Mouse (Mus musculus) forebrain, embryonic 15.5 days (tissue): ENCODE measurements at regions not wholly inside any gene's neighbourhood (a gene's known extent, or its start where the extent isn't known, plus 50 kb on each side); places are given as distances from the start of the nearest gene placed in this dataset.
A peak's percentile ranks its signal among the peaks of the same experiment; 100 is the strongest.
"Not testable (repeated sequence)": the region's sequence is repeated elsewhere in the genome, so short reads cannot be mapped to it uniquely, and the experiment has no call there.

Experiments
- ATAC-seq: fragments of 200-750 bp; cut with Nextera tagmentation; replicated peaks from 2 replicates; pipeline ENCODE4 v1.8.0; 2017; ENCODE audit warnings: mild to moderate bottlenecking, moderate TSS enrichment, moderate library complexity
- H3K27ac ChIP-seq: fragments of 300-500 bp; sonication (generic); replicated peaks from 2 replicates; pipeline ENCODE4 v1.5.1; 2015; ENCODE audit warnings: mild to moderate bottlenecking, inconsistent platforms
- H3K27me3 ChIP-seq: fragments of 300-500 bp; sonication (generic); 2 replicates; pipeline ENCODE4 v1.6.1; 2015; ENCODE audit warnings: inconsistent platforms
- H3K36me3 ChIP-seq: fragments of 300-500 bp; sonication (generic); 2 replicates; pipeline ENCODE4 v1.6.1; 2015; ENCODE audit warnings: mild to moderate bottlenecking, inconsistent platforms
- H3K4me1 ChIP-seq: fragments of 300-500 bp; sonication (generic); 2 replicates; pipeline ENCODE4 v1.6.1; 2015; ENCODE audit warnings: inconsistent platforms
- H3K4me2 ChIP-seq: fragments of 300-500 bp; sonication (generic); replicated peaks from 2 replicates; pipeline ENCODE4 v1.6.1; 2015; ENCODE audit warnings: mild to moderate bottlenecking, inconsistent platforms
- H3K4me3 ChIP-seq: fragments of 300-500 bp; sonication (generic); 2 replicates; pipeline ENCODE4 v1.5.1; 2015; ENCODE audit warnings: mild to moderate bottlenecking, inconsistent platforms
- H3K9ac ChIP-seq: fragments of 300-500 bp; sonication (generic); replicated peaks from 2 replicates; pipeline ENCODE4 v1.6.1; 2015; ENCODE audit warnings: mild to moderate bottlenecking, inconsistent platforms
- H3K9me3 ChIP-seq: fragments of 300-500 bp; sonication (generic); 2 replicates; pipeline ENCODE4 v1.6.1; 2016; ENCODE audit warnings: inconsistent platforms
- whole genome bisulfite sequencing: fragments of 180-500 bp; shearing (Covaris S2); methylation state at CpG from one replicate; pipeline ENCODE4 v1.1.7; 2015; ENCODE audit warnings: mixed read lengths; 5-methylcytosine and 5-hydroxymethylcytosine counted together

- no peaks in the 10 kb centered on the region for H3K4me1 ChIP-seq
- WGBS, result 65% methylated on average over 8 of the region's 8 CpGs
- no peaks in the 10 kb centered on the region for H3K36me3 ChIP-seq
- no peak for ATAC-seq
- no peaks in the 10 kb centered on the region for H3K9me3 ChIP-seq
- H3K27ac ChIP-seq, result no peak overlapping the region
- no peak overlapping the region for H3K4me3 ChIP-seq
- H3K9ac ChIP-seq, result no peak overlapping the region
- no peak overlapping the region for H3K4me2 ChIP-seq
- no peaks in the 10 kb centered on the region for H3K27me3 ChIP-seq
Observed at GRCm38 (mm10) chr16:29754579-29755199, 175.6 kb downstream of the Opa1 start.

DNA sequence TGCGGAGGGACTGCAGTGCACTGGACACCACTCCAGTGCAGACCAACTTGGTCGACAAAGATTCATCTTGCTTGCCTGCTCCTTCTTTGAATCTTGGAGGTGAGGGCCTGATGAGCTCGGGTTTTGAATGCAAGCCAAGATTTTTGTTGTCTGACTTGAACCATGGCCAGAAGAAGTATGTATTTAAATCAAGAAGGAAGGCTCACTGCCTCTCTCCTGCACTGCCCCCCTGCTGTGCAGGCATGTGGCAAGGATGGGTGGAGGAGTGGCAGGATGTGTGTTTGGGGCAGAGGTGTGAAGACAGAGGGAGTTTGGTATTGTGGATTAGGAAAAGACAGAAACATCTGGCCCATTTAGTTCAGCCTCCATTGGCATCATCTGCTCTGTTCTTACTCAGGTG, 179.1 kb downstream of the Opa1 start:
- Histone ChIP-seq H3K9me3 (no peaks in the 10 kb centered on the region), H3K27ac (no peak overlapping the region), H3K4me1 (no peaks in the 10 kb centered on the region), H3K9ac (no peak overlapping the region), H3K4me2 (no peak overlapping the region), H3K27me3 (no peaks in the 10 kb centered on the region), H3K4me3 (no peak overlapping the region), H3K36me3 (no peaks in the 10 kb centered on the region)
- no peak for ATAC-seq
- 68% methylated on average over 3 of the region's 3 CpGs for WGBS

DNA sequence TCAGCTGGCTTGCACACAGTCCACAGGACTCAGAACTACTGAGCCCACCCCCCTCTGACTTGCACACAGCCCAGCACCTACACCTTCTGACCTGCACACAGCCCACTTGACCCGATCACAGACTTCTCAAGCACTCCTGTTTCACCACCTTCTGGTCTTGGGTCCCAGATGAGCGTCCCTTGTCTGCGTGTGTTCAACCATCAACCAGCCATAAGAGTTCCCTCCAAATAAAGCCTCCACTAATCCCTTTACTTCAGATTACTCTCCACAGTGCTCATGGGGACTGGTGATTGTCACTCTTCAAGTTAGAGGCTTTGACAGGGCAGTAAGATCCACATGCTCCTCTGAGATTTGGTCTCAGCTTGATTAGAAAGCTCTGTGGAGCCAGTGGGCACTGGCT, 180.3 kb downstream of the Opa1 start:
- no peak overlapping the region for H3K9ac ChIP-seq
- no peaks in the 10 kb centered on the region for H3K27me3 ChIP-seq
- H3K4me1 ChIP-seq, result no peaks in the 10 kb centered on the region
- no peaks in the 10 kb centered on the region for H3K36me3 ChIP-seq
- no peak overlapping the region for H3K4me3 ChIP-seq
- no peak overlapping the region for H3K4me2 ChIP-seq
- no peak for ATAC-seq
- no peaks in the 10 kb centered on the region for H3K9me3 ChIP-seq
- WGBS, result 73% methylated on average over 3 of the region's 3 CpGs
- H3K27ac ChIP-seq, result no peak overlapping the region

DNA sequence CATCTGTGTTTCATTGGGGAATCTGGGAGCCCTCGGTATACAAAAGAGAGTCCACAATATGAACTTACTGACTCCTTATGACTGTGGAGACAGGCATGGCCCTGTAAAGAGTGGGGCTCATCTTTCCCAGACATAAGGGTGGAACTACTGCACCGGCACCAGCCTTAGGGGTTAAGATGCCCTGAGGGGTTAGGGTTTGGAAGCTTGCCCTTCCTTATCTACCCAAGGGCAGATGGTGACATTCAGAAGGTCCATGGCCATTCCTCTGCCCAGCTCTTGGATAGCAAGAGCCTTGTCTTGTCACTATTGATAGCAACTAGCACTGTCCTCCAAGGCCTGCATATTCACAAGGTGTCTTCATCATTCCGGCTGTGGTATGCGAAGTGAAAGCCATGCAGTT, 181.5 kb downstream of the Opa1 start:
- 92% methylated on average over 4 of the region's 4 CpGs for WGBS
- Histone ChIP-seq H3K36me3 (no peaks in the 10 kb centered on the region), H3K27me3 (no peaks in the 10 kb centered on the region), H3K4me1 (no peaks in the 10 kb centered on the region), H3K9ac (no peak overlapping the region), H3K4me3 (no peak overlapping the region), H3K27ac (no peak overlapping the region), H3K9me3 (no peaks in the 10 kb centered on the region), H3K4me2 (no peak overlapping the region)
- ATAC-seq, result no peak

DNA sequence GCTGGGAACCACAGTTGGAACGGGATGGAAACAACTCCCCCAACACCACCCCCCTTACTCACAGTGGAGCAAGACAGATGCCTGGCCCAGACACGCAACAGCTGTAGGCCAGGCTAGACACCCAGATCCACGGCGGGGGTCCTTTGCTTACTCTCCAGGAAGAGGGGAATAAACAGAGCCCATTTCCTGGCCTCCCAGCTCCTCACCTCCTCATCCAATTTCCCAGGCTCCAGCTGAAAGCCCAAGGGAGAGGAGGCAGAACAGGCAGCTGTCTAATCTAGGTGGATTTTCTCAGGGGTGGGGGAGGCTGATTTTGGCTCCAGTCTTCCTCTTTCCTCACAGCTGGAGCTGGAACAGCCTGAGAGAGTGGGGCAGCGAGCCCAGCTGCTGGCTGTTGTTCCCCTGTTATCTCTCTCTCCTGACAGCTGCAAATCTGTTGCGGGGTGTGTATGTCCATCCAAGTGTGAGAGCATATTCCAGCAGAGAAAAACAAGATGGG, 182.7 kb downstream of the Opa1 start:
- no peaks in the 10 kb centered on the region for H3K36me3 ChIP-seq
- 36% methylated on average over 6 of the region's 6 CpGs for WGBS
- H3K27ac ChIP-seq, result no peak overlapping the region
- H3K9me3 ChIP-seq, result no peaks in the 10 kb centered on the region
- H3K9ac ChIP-seq, result no peak overlapping the region
- no peaks in the 10 kb centered on the region for H3K27me3 ChIP-seq
- H3K4me2 ChIP-seq, result no peak overlapping the region
- ATAC-seq, result peak; percentile 55
- H3K4me3 ChIP-seq, result no peak overlapping the region
- H3K4me1 ChIP-seq, result no peaks in the 10 kb centered on the region

- Histone ChIP-seq H3K27ac (no peak overlapping the region), H3K9ac (no peak overlapping the region), H3K9me3 (no peaks in the 10 kb centered on the region), H3K27me3 (no peaks in the 10 kb centered on the region), H3K4me3 (no peak overlapping the region), H3K4me1 (no peaks in the 10 kb centered on the region), H3K4me2 (no peak overlapping the region), H3K36me3 (no peaks in the 10 kb centered on the region)
- 77% methylated on average over 1 of the region's 1 CpGs for WGBS
- ATAC-seq, result no peak
Observed at GRCm38 (mm10) chr16:29764376-29764775, 185.2 kb downstream of the Opa1 start.

GRCm38 (mm10) chr16:29765801-29766200, 186.7 kb downstream of the Opa1 start:
- H3K4me1 ChIP-seq, H3K4me2 ChIP-seq: not testable (repeated sequence)
- WGBS, result 96% methylated on average over 3 of the region's 3 CpGs

GRCm38 (mm10) chr16:29771320-29771719, 192.2 kb downstream of the Opa1 start:
- H3K4me2 ChIP-seq, result no peak overlapping the region
- no peaks in the 10 kb centered on the region for H3K36me3 ChIP-seq
- H3K4me1 ChIP-seq, result peaks cover 12% of the 10 kb centered on the region
- no peaks in the 10 kb centered on the region for H3K9me3 ChIP-seq
- no peak overlapping the region for H3K9ac ChIP-seq
- peak; percentile 26; the same call in 1 of the 2 replicates for ATAC-seq
- WGBS, result 40% methylated on average over 4 of the region's 4 CpGs
- H3K27ac ChIP-seq, result no peak overlapping the region
- H3K27me3 ChIP-seq, result no peaks in the 10 kb centered on the region
- H3K4me3 ChIP-seq, result no peak overlapping the region

More at GRCm38 (mm10) chr16:29765801-29766200, 186.7 kb downstream of the Opa1 start:
- H3K27ac ChIP-seq, H3K9ac ChIP-seq, H3K36me3 ChIP-seq, H3K9me3 ChIP-seq, ATAC-seq, H3K4me3 ChIP-seq, H3K27me3 ChIP-seq: not testable (repeated sequence)

GRCm38 (mm10) chr16:29771728-29772608, 192.8 kb downstream of the Opa1 start:
- Histone ChIP-seq H3K4me3 (no peak overlapping the region), H3K27me3 (no peaks in the 10 kb centered on the region), H3K9ac (no peak overlapping the region), H3K36me3 (no peaks in the 10 kb centered on the region), H3K27ac (no peak overlapping the region), H3K4me1 (peaks cover 12% of the 10 kb centered on the region), H3K9me3 (no peaks in the 10 kb centered on the region), H3K4me2 (no peak overlapping the region)
- peak; percentile 35; the same call in 1 of the 2 replicates for ATAC-seq
- WGBS, result 41% methylated on average over 13 of the region's 13 CpGs

DNA sequence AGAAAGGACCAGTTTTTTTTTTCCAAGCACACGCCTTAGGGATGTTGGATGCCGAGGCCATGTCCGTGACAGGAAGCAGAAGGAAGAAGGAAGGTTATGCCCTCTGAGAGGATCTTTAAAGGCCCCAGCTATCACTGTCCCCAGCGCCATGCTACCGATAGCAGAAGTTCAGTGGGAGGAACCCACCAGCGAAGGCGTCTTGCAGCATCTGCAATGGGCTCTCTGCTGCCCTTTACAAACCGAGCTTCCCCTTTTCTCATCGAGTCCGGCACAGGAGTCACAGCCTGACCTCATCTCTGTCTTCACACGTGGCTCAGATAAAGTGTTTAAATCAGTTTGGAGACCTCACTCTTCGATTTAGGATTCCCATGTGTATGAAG, 193.5 kb downstream of the Opa1 start:
- Histone ChIP-seq H3K9ac (no peak overlapping the region), H3K4me3 (no peak overlapping the region), H3K9me3 (no peaks in the 10 kb centered on the region), H3K36me3 (no peaks in the 10 kb centered on the region), H3K4me2 (no peak overlapping the region), H3K4me1 (peaks cover 12% of the 10 kb centered on the region), H3K27ac (no peak overlapping the region), H3K27me3 (no peaks in the 10 kb centered on the region)
- no peak for ATAC-seq
- 84% methylated on average over 12 of the region's 12 CpGs for WGBS

DNA sequence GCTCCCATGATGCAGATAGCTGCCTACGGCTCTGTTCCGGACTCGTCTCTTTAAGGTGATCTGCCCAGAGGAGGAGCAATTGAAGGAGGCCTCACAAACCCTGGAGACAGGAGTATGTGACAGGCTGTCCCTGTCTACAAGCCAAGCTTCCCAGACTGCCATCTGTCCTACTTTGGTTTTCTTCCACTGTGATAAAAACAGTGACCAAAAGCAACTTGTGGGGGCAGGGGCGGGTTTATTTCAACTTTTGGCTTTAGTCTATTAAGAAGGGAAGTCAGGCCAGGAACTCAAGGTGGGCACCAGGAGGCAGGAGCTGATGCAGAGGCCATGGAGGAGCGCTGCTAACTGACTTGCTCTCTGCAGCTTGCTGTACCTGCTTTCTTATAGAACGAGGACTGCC, 193.9 kb downstream of the Opa1 start:
- peaks cover 12% of the 10 kb centered on the region for H3K4me1 ChIP-seq
- no peaks in the 10 kb centered on the region for H3K9me3 ChIP-seq
- 82% methylated on average over 6 of the region's 6 CpGs for WGBS
- H3K4me3 ChIP-seq, result no peak overlapping the region
- no peak for ATAC-seq
- H3K27me3 ChIP-seq, result no peaks in the 10 kb centered on the region
- H3K27ac ChIP-seq, result no peak overlapping the region
- no peaks in the 10 kb centered on the region for H3K36me3 ChIP-seq
- no peak overlapping the region for H3K4me2 ChIP-seq
- no peak overlapping the region for H3K9ac ChIP-seq

DNA sequence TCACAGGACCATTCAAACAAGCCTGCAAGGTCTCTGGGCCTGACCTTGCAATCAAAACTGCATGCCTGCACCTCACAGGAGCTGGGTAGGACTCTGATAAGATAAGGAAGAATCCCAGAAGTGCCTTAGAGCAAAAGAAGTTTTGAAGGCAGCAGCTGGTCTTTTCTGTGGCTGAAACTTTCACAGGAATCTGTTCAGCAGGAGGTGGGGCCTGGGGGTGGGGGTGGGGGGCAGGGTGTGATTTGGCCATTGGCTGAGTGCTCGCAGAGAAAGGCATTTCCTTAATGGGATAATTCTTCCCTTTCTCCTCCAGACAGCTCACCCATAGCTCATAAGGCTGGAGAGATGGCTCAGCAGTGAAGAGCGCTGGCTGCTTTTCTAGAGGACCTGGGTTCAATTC, 195.8 kb downstream of the Opa1 start:
- Histone ChIP-seq H3K4me2 (no peak overlapping the region), H3K9me3 (no peaks in the 10 kb centered on the region), H3K4me1 (peaks cover 12% of the 10 kb centered on the region), H3K27me3 (no peaks in the 10 kb centered on the region), H3K27ac (no peak overlapping the region), H3K9ac (no peak overlapping the region), H3K4me3 (no peak overlapping the region), H3K36me3 (no peaks in the 10 kb centered on the region)
- ATAC-seq, result no peak
- WGBS, result 30% methylated on average over 2 of the region's 2 CpGs
